Mouse (Mus musculus) heart, embryonic 10.5 days (tissue): ENCODE data around the gene Tmem121b. TPM values are rescaled to one million over a fixed set of nuclear protein-coding genes. Genes with fewer than 3 reads are reported as not detected.

Experiments used
- DNase-seq: peaks from one replicate; pipeline ENCODE4 v3.0.0-alpha.2; 2017; ENCODE audit warnings: low spot score
- H3K27ac ChIP-seq: fragments of 300-500 bp; sonication (generic); 2 replicates; pipeline ENCODE4 v1.5.1; 2016; ENCODE audit warnings: mild to moderate bottlenecking
- H3K27me3 ChIP-seq: fragments of 300-500 bp; sonication (generic); 2 replicates; pipeline ENCODE4 v1.6.1; 2016; ENCODE audit warnings: mild to moderate bottlenecking; ENCODE audit not compliant: poor library complexity, insufficient read depth, severe bottlenecking
- H3K36me3 ChIP-seq: fragments of 300-500 bp; sonication (generic); 2 replicates; pipeline ENCODE4 v1.6.1; 2016; ENCODE audit warnings: mild to moderate bottlenecking, moderate library complexity
- H3K4me1 ChIP-seq: fragments of 300-500 bp; sonication (generic); 2 replicates; pipeline ENCODE4 v1.6.1; 2016; ENCODE audit warnings: mild to moderate bottlenecking
- H3K4me3 ChIP-seq: fragments of 300-500 bp; sonication (generic); 2 replicates; pipeline ENCODE4 v1.5.1; 2016; ENCODE audit warnings: mild to moderate bottlenecking, moderate library complexity
- H3K9me3 ChIP-seq: fragments of 300-500 bp; sonication (generic); 2 replicates; pipeline ENCODE4 v1.6.1; 2016; ENCODE audit warnings: mild to moderate bottlenecking, moderate library complexity
- WGBS: fragments of 180-500 bp; shearing (Covaris S2); methylation state at CpG from one replicate; pipeline ENCODE4 v1.1.7; 2016; 5-methylcytosine and 5-hydroxymethylcytosine counted together
- polyA plus RNA-seq: library from polyadenylated mRNA; unstranded; fragments of >200 nt; fragmentation: Nextera tagmentation; extraction: Ambion mirVana; gene quantifications from 2 replicates; pipeline ENCODE4 v1.2.1, GENCODE M21; 2016

The Tmem121b gene
- polyA plus RNA-seq, 1 experiment from 2014 or later: 0.03 TPM

- H3K9me3 ChIP-seq: no peaks in the 10 kb centered on the region
- no peak for DNase-seq
- 50% methylated on average over 11 of the region's 11 CpGs for WGBS
- peaks cover 5% of the 10 kb centered on the region; the same call in 1 of the 2 replicates for H3K27me3 ChIP-seq
- H3K4me1 ChIP-seq: 0 out of 2 replicates have a peak, but pooled peaks cover 4% of the 10 kb centered on the region
- H3K36me3 ChIP-seq: no peaks in the 10 kb centered on the region
- no peak overlapping the region for H3K27ac ChIP-seq
- no peak overlapping the region for H3K4me3 ChIP-seq
Observed at GRCm38 (mm10) chr6:120454627-120455077, 39.0 kb downstream of the Tmem121b start.

- H3K27me3 ChIP-seq: 0 out of 2 replicates have a peak, but pooled peaks cover under 1% of the 10 kb centered on the region
- no peak overlapping the region for H3K4me3 ChIP-seq
- 93% methylated on average over 3 of the region's 3 CpGs for WGBS
- H3K27ac ChIP-seq: no peak overlapping the region
- no peaks in the 10 kb centered on the region for H3K9me3 ChIP-seq
- no peaks in the 10 kb centered on the region for H3K36me3 ChIP-seq
- 0 out of 2 replicates have a peak, but pooled peaks cover 4% of the 10 kb centered on the region for H3K4me1 ChIP-seq
- DNase-seq: no peak
Observed at GRCm38 (mm10) chr6:120453556-120453955, 40.1 kb downstream of the Tmem121b start.

- Histone ChIP-seq H3K4me3 (no peak overlapping the region), H3K36me3 (no peaks in the 10 kb centered on the region), H3K4me1 (0 out of 2 replicates have a peak, but pooled peaks cover 4% of the 10 kb centered on the region), H3K27me3 (no peaks in the 10 kb centered on the region), H3K9me3 (no peaks in the 10 kb centered on the region), H3K27ac (no peak overlapping the region)
- WGBS: 68% methylated on average over 5 of the region's 5 CpGs
- no peak for DNase-seq
Observed at GRCm38 (mm10) chr6:120453103-120453445, 40.5 kb downstream of the Tmem121b start.

- H3K27me3 ChIP-seq: no peaks in the 10 kb centered on the region
- WGBS: 83% methylated on average over 11 of the region's 11 CpGs
- H3K27ac ChIP-seq: no peak overlapping the region
- H3K4me3 ChIP-seq: no peak overlapping the region
- no peak for DNase-seq
- H3K9me3 ChIP-seq: no peaks in the 10 kb centered on the region
- H3K4me1 ChIP-seq: 0 out of 2 replicates have a peak, but pooled peaks cover 4% of the 10 kb centered on the region
- H3K36me3 ChIP-seq: no peaks in the 10 kb centered on the region
Observed at GRCm38 (mm10) chr6:120452384-120453102, 41.1 kb downstream of the Tmem121b start.

GRCm38 (mm10) chr6:120450208-120450607 lies 43.4 kb downstream of the Tmem121b start:
- Histone ChIP-seq H3K4me3 (no peak overlapping the region), H3K9me3 (no peaks in the 10 kb centered on the region), H3K4me1 (0 out of 2 replicates have a peak, but pooled peaks cover 4% of the 10 kb centered on the region), H3K36me3 (no peaks in the 10 kb centered on the region), H3K27me3 (no peaks in the 10 kb centered on the region), H3K27ac (no peak overlapping the region)
- 75% methylated on average over 3 of the region's 3 CpGs for WGBS
- no peak for DNase-seq

GRCm38 (mm10) chr6:120443363-120444355 lies 49.9 kb downstream of the Tmem121b start:
- H3K9me3 ChIP-seq: no peaks in the 10 kb centered on the region
- peak overlapping the region; percentile 25; the same call in 1 of the 2 replicates for H3K27ac ChIP-seq
- 72% methylated on average over 14 of the region's 14 CpGs for WGBS
- no peaks in the 10 kb centered on the region for H3K27me3 ChIP-seq
- peaks cover 43% of the 10 kb centered on the region for H3K36me3 ChIP-seq
- no peak overlapping the region for H3K4me3 ChIP-seq
- H3K4me1 ChIP-seq: no peaks in the 10 kb centered on the region
- no peak for DNase-seq

- Histone ChIP-seq H3K27me3 (no peaks in the 10 kb centered on the region), H3K4me3 (no peak overlapping the region), H3K4me1 (no peaks in the 10 kb centered on the region), H3K36me3 (peaks cover 53% of the 10 kb centered on the region), H3K27ac (no peak overlapping the region), H3K9me3 (no peaks in the 10 kb centered on the region)
- 92% methylated on average over 4 of the region's 4 CpGs for WGBS
- no peak for DNase-seq
Observed at GRCm38 (mm10) chr6:120442171-120442749, 51.3 kb downstream of the Tmem121b start.

Other genes with a start within 250 kb of the Tmem121b start
- gene D330020A13Rik, start 199.4 kb downstream of the Tmem121b start, polyA plus RNA-seq: 0.27 TPM in 1 of 2 replicates, not detected in the other
- gene B4galnt3, start 199.2 kb downstream of the Tmem121b start, polyA plus RNA-seq: 0.40 and 0.79 TPM in 2 replicates
- 36.9 and 38.9 TPM in 2 replicates for gene Kdm5a, start 129.7 kb downstream of the Tmem121b start, polyA plus RNA-seq
- gene Ccdc77, start 129.4 kb downstream of the Tmem121b start, polyA plus RNA-seq: 23.0 and 24.7 TPM in 2 replicates
- 4.6 and 6.5 TPM in 2 replicates for gene Il17ra, start 30.6 kb downstream of the Tmem121b start, polyA plus RNA-seq
- gene Hdhd5, start 37.5 kb upstream of the Tmem121b start, polyA plus RNA-seq: 20.5 and 20.6 TPM in 2 replicates
- 3.8 and 5.2 TPM in 2 replicates for gene Cecr2, start 172.6 kb upstream of the Tmem121b start, polyA plus RNA-seq